Mouse (Mus musculus) lung, adult 2 months (tissue): ENCODE measurements at regions not wholly inside any gene's neighbourhood (a gene's known extent, or its start where the extent isn't known, plus 50 kb on each side); places are given as distances from the start of the nearest gene placed in this dataset.

Source experiments
- CTCF ChIP-seq: fragments of 200-500 bp; IDR thresholded peaks from 2 replicates; pipeline ENCODE4 v1.5.1; 2011; ENCODE audit warnings: mild to moderate bottlenecking, low read length, control low read depth; ENCODE audit not compliant: insufficient read depth
- POLR2A ChIP-seq: fragments of 200-500 bp; IDR thresholded peaks from 2 replicates; pipeline ENCODE4 v1.6.1; 2011; ENCODE audit warnings: low read depth, mild to moderate bottlenecking, control low read depth, low read length, borderline replicate concordance; ENCODE audit errors: extremely low read depth

DNA sequence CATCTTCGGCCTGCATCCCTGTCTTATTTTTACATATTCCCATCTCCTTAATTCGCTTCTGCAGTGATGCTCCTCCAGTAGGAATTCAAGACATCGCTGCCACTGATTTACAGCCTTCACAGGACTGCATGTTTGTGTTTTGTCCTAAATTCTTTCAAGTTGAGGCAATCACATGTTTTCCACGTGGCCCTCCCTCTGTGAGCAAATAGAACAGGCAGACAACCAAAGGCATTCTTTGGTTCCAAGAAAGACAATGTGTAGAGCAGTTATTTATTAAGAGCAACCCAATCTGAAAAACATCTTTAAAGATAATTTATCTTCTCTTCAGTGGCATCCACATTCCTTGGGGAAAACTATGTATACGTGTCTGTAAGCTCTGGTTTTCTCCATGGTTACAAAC, 472.8 kb upstream of the Intu start:
- TF ChIP-seq CTCF (no peak), POLR2A (no peak)
